Mouse (Mus musculus) stomach, postnatal 0 days (tissue): ENCODE results near the gene Hyal2.

ENCODE experiments used
- CTCF ChIP-seq: IDR thresholded peaks from 2 replicates; pipeline ENCODE4 v1.5.1; 2016; ENCODE audit warnings: antibody characterized with exemption, low read depth, mild to moderate bottlenecking, moderate library complexity
- EP300 ChIP-seq: optimal IDR thresholded peaks from 2 replicates; pipeline ENCODE3; 2016; ENCODE audit warnings: antibody characterized with exemption

- TF ChIP-seq EP300 (no peak), CTCF (peak; percentile 88)
Measured at GRCm38 (mm10) chr9:107566041-107566709, 1.6 kb upstream of the Hyal2 start.
